Mouse (Mus musculus) liver, embryonic 14.5 days (tissue): ENCODE measurements around the gene Zic5. TPM values are rescaled to one million over a fixed set of nuclear protein-coding genes. Genes with fewer than 3 reads are reported as not detected.
"Not testable (repeated sequence)": the region's sequence is repeated elsewhere in the genome, so short reads cannot be mapped to it uniquely, and the experiment has no call there.

Experiments
- ATAC-seq: fragments of 200-750 bp; cut with Nextera tagmentation; 2 replicates; pipeline ENCODE4 v1.8.0; 2017; ENCODE audit warnings: moderate number of reproducible peaks, mild to moderate bottlenecking, moderate library complexity; ENCODE audit not compliant: insufficient read depth
- DNase-seq, 3 experiments: peaks; one replicate each; pipeline ENCODE4 v3.0.0-alpha.2; 2012 to 2013; ENCODE audit warnings: low read depth in 3 of 3, low spot score in 3 of 3
- H3K27ac ChIP-seq: fragments of 300-500 bp; sonication (generic); 2 replicates; pipeline ENCODE4 v1.5.1; 2014; ENCODE audit warnings: moderate library complexity, mild to moderate bottlenecking, control low read depth, inconsistent platforms
- H3K27me3 ChIP-seq: fragments of 300-500 bp; sonication (generic); 2 replicates; pipeline ENCODE4 v1.6.1; 2014; ENCODE audit warnings: mild to moderate bottlenecking, low read length, moderate library complexity; ENCODE audit not compliant: control insufficient read depth, insufficient read depth
- H3K36me3 ChIP-seq: fragments of 300-500 bp; sonication (generic); replicated peaks from 2 replicates; pipeline ENCODE4 v1.6.1; 2014; ENCODE audit warnings: low read depth; ENCODE audit not compliant: control insufficient read depth, insufficient read depth
- H3K4me1 ChIP-seq, 2 experiments: fragments of 200-500 bp in 1 of 2; fragments of 300-500 bp in 1 of 2; sonication (generic) in 1 of 2; replicated peaks; 2 replicates each; pipeline ENCODE4 v1.6.1; 2012 to 2014; ENCODE audit warnings: antibody characterized with exemption in 1 of 2, inconsistent platforms in 1 of 2, low read length in 1 of 2; ENCODE audit not compliant: control insufficient read depth in 2 of 2, insufficient read depth in 2 of 2
- H3K4me2 ChIP-seq: fragments of 300-500 bp; sonication (generic); 2 replicates; pipeline ENCODE4 v1.6.1; 2014; ENCODE audit warnings: low read depth, mild to moderate bottlenecking, control low read depth, moderate library complexity
- H3K4me3 ChIP-seq, 2 experiments: fragments of 200-500 bp in 1 of 2; fragments of 300-500 bp in 1 of 2; sonication (generic) in 1 of 2; 2 replicates each; pipeline ENCODE4 v1.5.1; 2012 to 2014; ENCODE audit warnings: low read depth in 2 of 2, low read length in 2 of 2, mild to moderate bottlenecking in 2 of 2, control low read depth in 1 of 2, inconsistent platforms in 1 of 2, moderate library complexity in 1 of 2; ENCODE audit not compliant: insufficient read depth in 1 of 2
- H3K9ac ChIP-seq: fragments of 300-500 bp; sonication (generic); replicated peaks from 2 replicates; pipeline ENCODE4 v1.6.1; 2014; ENCODE audit warnings: mild to moderate bottlenecking, control low read depth, moderate library complexity
- H3K9me3 ChIP-seq: fragments of 300-500 bp; sonication (generic); 2 replicates; pipeline ENCODE4 v1.6.1; 2016; ENCODE audit warnings: low read length, mixed read lengths; ENCODE audit not compliant: control insufficient read depth
- CTCF ChIP-seq: IDR thresholded peaks from 2 replicates; pipeline ENCODE4 v1.5.1; 2016; ENCODE audit warnings: antibody characterized with exemption, low read depth, control low read depth
- EP300 ChIP-seq: IDR thresholded peaks from 2 replicates; pipeline ENCODE4 v1.6.1; 2016; ENCODE audit warnings: antibody characterized with exemption, low read depth
- WGBS: fragments of 180-500 bp; shearing (Covaris S2); extraction: QIAGEN DNeasy Blood & Tissue Kit; methylation state at CpG from one replicate; pipeline ENCODE4 v1.1.7; 2014; ENCODE audit not compliant: insufficient replicate concordance; 5-methylcytosine and 5-hydroxymethylcytosine counted together
- polyA plus RNA-seq, 2 experiments: library from polyadenylated mRNA; depleted of rRNA in 1 of 2; stranded (reverse) in 1 of 2; unstranded in 1 of 2; fragments of >200 nt; fragmentation: Nextera tagmentation in 1 of 2; extraction: Ambion mirVana in 1 of 2; gene quantifications; 2 replicates each; pipeline versions ENCODE4 v1.2.1 to v1.2.3; 2012 to 2014

Zic5 gene
- polyA plus RNA-seq, 2 experiments = not detected

DNA sequence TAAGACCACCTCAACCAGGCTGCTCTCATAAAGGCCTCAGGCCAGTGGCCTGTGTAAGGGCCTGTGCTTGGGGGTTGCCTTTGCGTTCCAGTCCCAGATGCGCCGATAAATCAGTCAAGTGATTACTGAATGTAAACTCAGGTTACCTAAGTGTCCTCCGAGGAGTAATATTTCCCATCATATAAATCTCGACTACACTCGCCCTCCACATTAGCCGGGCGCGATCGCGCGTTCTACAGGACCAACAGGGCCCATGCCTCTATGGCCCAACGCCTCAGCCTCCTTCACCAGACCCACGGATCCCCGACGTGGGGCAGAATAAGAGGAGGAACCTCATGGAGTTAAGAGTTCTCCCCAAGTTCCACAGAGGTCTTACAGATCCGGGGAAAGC is 2.8 kb downstream of the Zic5 start:
- H3K27me3 ChIP-seq = peaks cover 62% of the 10 kb centered on the region
- ATAC-seq (no peak), DNase-seq (no peak)
- WGBS = 22% methylated on average over 17 of the region's 17 CpGs
- no peak overlapping the region for H3K9ac ChIP-seq
- H3K27ac ChIP-seq = no peak overlapping the region
- no peaks in the 10 kb centered on the region for H3K36me3 ChIP-seq
- H3K9me3 ChIP-seq = no peaks in the 10 kb centered on the region
- no peak overlapping the region for H3K4me3 ChIP-seq
- no peaks in the 10 kb centered on the region for H3K4me1 ChIP-seq
- H3K4me2 ChIP-seq = no peak overlapping the region
- no peak for TF ChIP-seq EP300
- no peak for TF ChIP-seq CTCF

DNA sequence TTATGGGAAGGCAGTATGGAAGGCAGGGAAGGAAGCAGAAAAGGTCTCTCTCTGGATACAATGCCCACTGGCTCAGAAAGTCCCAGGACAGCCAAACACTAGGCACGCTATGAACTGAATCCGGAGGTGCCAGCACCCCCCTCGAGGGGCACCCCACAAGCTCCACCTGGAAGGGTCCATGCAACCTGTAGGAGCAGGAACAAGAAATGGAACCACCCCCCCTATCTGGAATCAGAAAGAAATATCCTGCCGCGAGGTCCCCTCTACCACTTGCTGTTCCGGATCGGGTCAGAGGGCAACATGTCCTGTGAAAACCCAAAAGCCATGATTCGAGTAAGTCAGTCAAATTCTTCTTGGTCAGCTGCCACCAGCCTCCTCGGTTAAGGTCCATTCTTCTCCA is 3.5 kb downstream of the Zic5 start:
- ATAC-seq (no peak), DNase-seq (no peak)
- no peak for TF ChIP-seq EP300
- no peak for TF ChIP-seq CTCF
- Histone ChIP-seq H3K4me1 (no peaks in the 10 kb centered on the region), H3K4me2 (no peak overlapping the region), H3K27ac (no peak overlapping the region), H3K36me3 (no peaks in the 10 kb centered on the region), H3K27me3 (peaks cover 55% of the 10 kb centered on the region), H3K9ac (no peak overlapping the region), H3K9me3 (no peaks in the 10 kb centered on the region), H3K4me3 (no peak overlapping the region)
- WGBS = 36% methylated on average over 9 of the region's 9 CpGs

DNA sequence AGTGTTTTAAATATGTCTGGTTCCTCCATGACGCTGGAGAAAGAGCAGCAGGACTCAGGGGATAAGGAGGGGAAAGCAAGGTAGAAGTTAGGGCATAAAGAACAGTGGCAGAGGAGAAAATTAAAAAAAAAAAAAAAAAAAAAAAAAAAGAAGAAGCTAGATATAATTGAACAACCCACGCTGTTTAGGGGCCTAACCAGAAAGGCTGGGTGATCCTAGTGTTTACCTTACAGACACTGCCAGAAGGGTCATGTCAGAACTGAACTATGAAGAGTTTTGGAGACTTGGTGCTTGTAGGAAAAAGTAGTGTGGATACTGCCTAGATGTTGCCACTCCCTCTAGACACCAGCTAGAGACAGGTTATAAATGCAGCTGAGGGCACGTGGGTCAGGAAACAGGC is 4.0 kb downstream of the Zic5 start:
- 54% methylated on average over 3 of the region's 3 CpGs for WGBS
- Histone ChIP-seq H3K27me3 (peaks cover 51% of the 10 kb centered on the region), H3K9me3 (no peaks in the 10 kb centered on the region), H3K9ac (no peak overlapping the region), H3K4me2 (no peak overlapping the region), H3K4me1 (no peaks in the 10 kb centered on the region), H3K27ac (no peak overlapping the region), H3K4me3 (no peak overlapping the region), H3K36me3 (no peaks in the 10 kb centered on the region)
- ATAC-seq = no peak
- DNase-seq = no peak
- TF ChIP-seq EP300 (no peak), CTCF (no peak)

DNA sequence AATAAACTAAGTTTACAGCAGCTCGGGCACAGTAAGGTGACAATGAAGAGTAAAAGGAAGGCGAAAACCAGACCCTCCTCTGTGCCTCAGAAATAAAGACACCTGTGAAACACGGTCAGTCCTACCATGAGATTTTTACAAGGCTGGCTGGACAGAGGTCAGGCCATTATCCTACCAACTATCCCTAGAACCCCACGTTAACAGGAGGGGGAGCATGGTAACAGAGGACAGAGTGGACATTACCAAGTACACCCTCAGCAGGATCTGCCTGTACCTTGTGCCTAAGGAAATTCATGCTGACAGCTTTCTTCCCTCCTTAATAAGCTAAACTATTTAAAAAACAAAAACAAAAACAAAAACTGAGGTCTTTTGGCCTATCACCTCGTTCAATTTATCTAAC is 5.3 kb downstream of the Zic5 start:
- WGBS = 48% methylated on average over 5 of the region's 5 CpGs
- Histone ChIP-seq H3K9me3 (no peaks in the 10 kb centered on the region), H3K4me1 (no peaks in the 10 kb centered on the region), H3K4me3 (no peak overlapping the region), H3K36me3 (no peaks in the 10 kb centered on the region), H3K27ac (no peak overlapping the region), H3K4me2 (no peak overlapping the region), H3K27me3 (peaks cover 38% of the 10 kb centered on the region), H3K9ac (no peak overlapping the region)
- DNase-seq = no peak
- no peak for ATAC-seq
- no peak for TF ChIP-seq CTCF
- no peak for TF ChIP-seq EP300

DNA sequence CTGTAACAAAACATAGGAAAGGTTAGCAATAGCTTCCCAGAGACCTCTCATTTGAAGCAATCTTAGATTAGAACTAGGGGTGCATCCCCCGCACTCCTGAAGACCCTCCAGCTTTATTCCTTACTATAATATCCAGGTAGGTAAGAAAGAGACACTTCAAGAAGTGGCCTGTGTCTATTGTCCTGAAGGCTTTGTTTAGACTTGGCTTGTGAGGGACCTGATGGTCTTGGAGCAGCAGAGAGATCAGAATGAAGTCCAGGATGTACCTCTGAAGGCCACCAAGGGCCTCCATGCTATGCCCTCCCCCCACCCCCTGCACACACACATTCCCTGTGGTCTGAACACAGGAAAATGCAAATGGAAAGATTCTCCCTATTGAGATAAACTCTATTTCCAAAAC is 5.7 kb downstream of the Zic5 start:
- 73% methylated on average over 1 of the region's 1 CpGs for WGBS
- H3K4me1 ChIP-seq = no peaks in the 10 kb centered on the region
- ATAC-seq = no peak

DNA sequence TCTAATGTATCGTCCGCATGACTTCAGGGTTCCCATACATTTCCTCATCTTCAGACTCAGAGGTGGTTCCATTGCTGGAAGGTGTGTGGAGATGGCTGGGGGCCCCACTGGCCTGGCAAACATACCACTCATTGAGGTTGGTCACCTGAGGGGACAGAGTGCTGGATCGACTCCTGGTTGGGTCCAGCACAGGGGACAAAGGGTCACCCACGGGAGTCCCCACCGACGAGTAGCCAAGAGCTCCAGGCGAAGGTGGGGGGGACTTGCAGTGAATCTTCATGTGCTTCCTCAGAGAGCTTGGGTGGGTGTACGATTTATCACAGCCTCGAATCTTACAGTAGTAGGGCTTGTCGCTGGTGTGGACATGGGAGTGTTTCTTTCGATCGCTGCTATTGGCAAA is 6.1 kb downstream of the Zic5 start:
- peaks cover 31% of the 10 kb centered on the region for H3K27me3 ChIP-seq
- not testable (repeated sequence) for ATAC-seq, H3K27ac ChIP-seq, H3K9ac ChIP-seq, H3K4me1 ChIP-seq, H3K36me3 ChIP-seq, DNase-seq, H3K9me3 ChIP-seq, H3K4me2 ChIP-seq, H3K4me3 ChIP-seq
- 68% methylated on average over 7 of the region's 12 CpGs for whole genome bisulfite sequencing

More for the DNA sequence above, 5.7 kb downstream of the Zic5 start:
- no peak for DNase-seq
- no peak overlapping the region for H3K4me2 ChIP-seq
- H3K27ac ChIP-seq = no peak overlapping the region
- TF ChIP-seq CTCF (no peak), EP300 (no peak)
- H3K36me3 ChIP-seq = no peaks in the 10 kb centered on the region
- H3K27me3 ChIP-seq = peaks cover 33% of the 10 kb centered on the region
- no peak overlapping the region for H3K9ac ChIP-seq
- H3K9me3 ChIP-seq = no peaks in the 10 kb centered on the region
- no peak overlapping the region for H3K4me3 ChIP-seq
